ENCODE assay signal across 19 mouse cellular contexts in the genomic region with DNA sequence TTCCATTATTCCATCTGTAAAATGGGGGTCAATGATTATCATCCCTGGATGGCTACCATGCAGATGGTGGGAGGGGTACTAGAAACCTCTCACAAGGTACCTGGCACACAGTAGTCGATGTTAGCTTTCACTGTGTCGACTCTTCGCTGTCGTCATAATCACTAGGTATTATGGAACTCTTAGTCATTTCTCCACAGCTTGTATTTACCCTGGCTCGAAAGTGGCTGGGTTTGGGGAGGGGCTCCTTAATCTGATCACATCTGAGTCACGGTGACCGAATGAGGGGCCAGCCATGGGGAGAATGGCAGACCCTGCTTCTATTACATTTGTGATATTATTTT. TPM values are rescaled to one million over a fixed set of nuclear protein-coding genes. Genes with fewer than 3 reads are reported as not detected.
DNase-seq lines count a peak whose midpoint lies in the region; ATAC-seq and TF ChIP-seq lines count a peak whose summit lies in the region.
"Had no signal": no experiment of that assay in that cellular context is flagged by ENCODE, and none has a peak within 500 bp of the region (broad histone marks: within the 10 kb centered on the region; RNA-seq: fewer than 3 reads in every experiment).

No protein-coding gene starts in this region.

- no peak overlapping the region for H3ac ChIP-seq in myocyte (ENCODE audit: control insufficient read depth, insufficient read length)

- H3K4me3 ChIP-seq in heart, embryonic 10.5 days = no peak overlapping the region
- no peak overlapping the region for H3K4me3 ChIP-seq in limb, embryonic 13.5 days
- no peak overlapping the region for H3K4me3 ChIP-seq in limb, embryonic 10.5 days
- H3K4me3 ChIP-seq in myocyte = no peak overlapping the region
- H3K4me3 ChIP-seq: hindbrain, embryonic 10.5 days; left cerebral cortex, adult 2 months; liver, embryonic 13.5 days; midbrain, embryonic 12.5 days had no signal

- H3K79me2 ChIP-seq in myocyte (ENCODE audit: control insufficient read depth, insufficient read depth) = no peaks in the 10 kb centered on the region

- no peak overlapping the region for H3K4me2 ChIP-seq in limb, embryonic 13.5 days (replicated peaks)
- peak overlapping the region; percentile 10 for H3K4me2 ChIP-seq in myocyte (ENCODE audit: low read depth)
- H3K4me2 ChIP-seq: liver, embryonic 13.5 days; lung, embryonic 14.5 days; midbrain, embryonic 12.5 days had no signal

- H3K36me3 ChIP-seq in heart, embryonic 10.5 days = peaks cover 5% of the 10 kb centered on the region; the same call in 1 of the 2 replicates
- H3K36me3 ChIP-seq in limb, embryonic 13.5 days = no peaks in the 10 kb centered on the region
- H3K36me3 ChIP-seq in limb, embryonic 10.5 days = no peaks in the 10 kb centered on the region
- no peaks in the 10 kb centered on the region for H3K36me3 ChIP-seq in myocyte (ENCODE audit: control insufficient read depth, insufficient read depth)
- H3K36me3 ChIP-seq: hindbrain, embryonic 10.5 days; liver, embryonic 13.5 days; midbrain, embryonic 12.5 days had no signal

- ATAC-seq in limb, embryonic 13.5 days (ENCODE audit: low FRiP score, low read depth) = no peak
- ATAC-seq: forebrain, postnatal 0 days; inflammation-experienced regulatory T-cells, adult 6 months had no signal

- DNase-seq in heart, embryonic 10.5 days (ENCODE audit: low spot score) = no peak
- DNase-seq in heart, postnatal 36 days = no peak
- no peak for DNase-seq in limb, embryonic 10.5 days (ENCODE audit: low spot score)
- DNase-seq in NIH3T3 (ENCODE audit: low read depth) = peak; percentile 86
- no peak for DNase-seq in adrenal gland, postnatal 36 days
- DNase-seq in gastrocnemius, postnatal 4 days (ENCODE audit: low spot score in 2 of 2) = no peak
- DNase-seq: cerebellum, adult 9-10 months; forebrain, postnatal 0 days; left cerebral cortex, postnatal 4 days; liver, embryonic 13.5 days; lung, embryonic 14.5 days; spleen, adult 18-20 months had no signal

- H3K4me1 ChIP-seq in heart, embryonic 10.5 days = peaks cover 41% of the 10 kb centered on the region
- peaks cover 17% of the 10 kb centered on the region for H3K4me1 ChIP-seq in limb, embryonic 13.5 days
- peaks cover 5% of the 10 kb centered on the region for H3K4me1 ChIP-seq in limb, embryonic 10.5 days
- H3K4me1 ChIP-seq: liver, embryonic 13.5 days had no signal

- H3K27ac ChIP-seq in heart, embryonic 10.5 days = peak overlapping the region; percentile 42; the same call in 1 of the 2 replicates
- H3K27ac ChIP-seq in limb, embryonic 13.5 days = peak overlapping the region; percentile 28; the same call in 1 of the 2 replicates
- H3K27ac ChIP-seq in limb, embryonic 10.5 days = no peak overlapping the region
- H3K27ac ChIP-seq: hindbrain, embryonic 10.5 days; left cerebral cortex, adult 2 months; liver, embryonic 13.5 days; midbrain, embryonic 12.5 days had no signal

- intact Hi-C loops in heart, postnatal 36 days (cut with DNase I) = no loop called here

- no peak for TF ChIP-seq POLR2A in myocyte (IDR thresholded peaks at IDR 0.05; ENCODE audit: insufficient read length, low read depth)

- H3K9me3 ChIP-seq in heart, embryonic 10.5 days = no peaks in the 10 kb centered on the region
- no peaks in the 10 kb centered on the region for H3K9me3 ChIP-seq in limb, embryonic 13.5 days
- H3K9me3 ChIP-seq in limb, embryonic 10.5 days (replicated peaks) = no peaks in the 10 kb centered on the region
- H3K9me3 ChIP-seq: hindbrain, embryonic 10.5 days; liver, embryonic 13.5 days; midbrain, embryonic 12.5 days had no signal

- 77% methylated on average over 7 of the region's 7 CpGs for WGBS in heart, embryonic 10.5 days
- 89% methylated on average over 7 of the region's 7 CpGs for WGBS in limb, embryonic 13.5 days
- WGBS in limb, embryonic 10.5 days = 90% methylated on average over 7 of the region's 7 CpGs

- H3K27me3 ChIP-seq in heart, embryonic 10.5 days (ENCODE audit: insufficient read depth, poor library complexity, severe bottlenecking) = no peaks in the 10 kb centered on the region
- H3K27me3 ChIP-seq in limb, embryonic 13.5 days = no peaks in the 10 kb centered on the region
- H3K27me3 ChIP-seq in limb, embryonic 10.5 days (ENCODE audit: low read depth, poor library complexity, severe bottlenecking) = no peaks in the 10 kb centered on the region
- H3K27me3 ChIP-seq in myocyte (ENCODE audit: control insufficient read depth, insufficient read depth, insufficient read length) = no peaks in the 10 kb centered on the region
- H3K27me3 ChIP-seq: liver, embryonic 13.5 days; midbrain, embryonic 12.5 days had no signal

- H3K9ac ChIP-seq in limb, embryonic 13.5 days = no peak overlapping the region
- H3K9ac ChIP-seq: forebrain, postnatal 0 days; liver, embryonic 13.5 days; lung, embryonic 14.5 days; midbrain, embryonic 12.5 days had no signal

TF ChIP-seq in myocyte, 11 proteins besides CTCF, POLR2A, EP300 and RAD21:
- TF ChIP-seq TCF3 (IDR thresholded peaks at IDR 0.05; ENCODE audit: insufficient read length, low read depth) = no peak
- no peak for TF ChIP-seq REST (IDR thresholded peaks at IDR 0.05; ENCODE audit: insufficient read depth, insufficient read length)
- TF ChIP-seq MYOG (IDR thresholded peaks at IDR 0.05; ENCODE audit: control insufficient read depth in 1 of 3, insufficient read depth in 1 of 3, insufficient read length in 2 of 3, low read depth in 2 of 3) = no peak
- no peak for TF ChIP-seq MAX (IDR thresholded peaks at IDR 0.05; ENCODE audit: low read depth)
- no peak for TF ChIP-seq USF1 (IDR thresholded peaks at IDR 0.05; ENCODE audit: low read depth)
- no peak for TF ChIP-seq SRF (IDR thresholded peaks at IDR 0.05; ENCODE audit: control insufficient read depth, insufficient read length, low read depth)
- TF ChIP-seq TCF12 (IDR thresholded peaks at IDR 0.05; ENCODE audit: insufficient read depth, poor library complexity, severe bottlenecking) = no peak
- no peak for TF ChIP-seq MYOD1 (IDR thresholded peaks at IDR 0.05; ENCODE audit: control insufficient read depth in 1 of 3, insufficient read length in 2 of 3, low read depth in 2 of 3)
- TF ChIP-seq POLR2AphosphoS2 (IDR thresholded peaks at IDR 0.05; ENCODE audit: insufficient read length, low read depth) = no peak
- no peak for TF ChIP-seq E2F4 (IDR thresholded peaks at IDR 0.05; ENCODE audit: insufficient read depth)

RNA-seq across cellular contexts. Expression of a gene that starts 20.7 kb away (rescaled TPM):
- 59.8 and 101 TPM in 2 replicates for polyA plus RNA-seq in heart, embryonic 10.5 days (2016; fragmentation: Nextera tagmentation; extraction: Ambion mirVana)
- 10 to 100 TPM; 35.5 to 43.5 TPM for total RNA-seq in heart, postnatal 36 days (2021)
- 41.3 and 45.4 TPM in 2 replicates for polyA plus RNA-seq in limb, embryonic 13.5 days (2015; fragmentation: Nextera tagmentation; extraction: Ambion mirVana)
- polyA plus RNA-seq in limb, embryonic 10.5 days (2016; fragmentation: Nextera tagmentation; extraction: Ambion mirVana) = 4.9 and 6.3 TPM in 2 replicates
- 0.10 TPM for polyA plus RNA-seq in myocyte (2012; fragmentation: generic; extraction: Trizol)
- total RNA-seq in adrenal gland, postnatal 36 days (2021) = 10 to 100 TPM; 15.9 to 18.9 TPM
- 10 to 100 TPM; 15.8 to 20.6 TPM for total RNA-seq in gastrocnemius, postnatal 4 days (2021)
- total RNA-seq: megakaryocyte progenitor cell, adult 5-6 weeks had no signal
